Mouse (Mus musculus) lung, postnatal 25 days (tissue): ENCODE measurements around the gene Cysltr2.
A peak's percentile ranks its signal among the peaks of the same experiment; 100 is the strongest.

Experiments
- DNase-seq: peaks from one replicate; pipeline ENCODE4 v3.0.0; 2022; ENCODE audit warnings: low spot score

Cysltr2 gene

GRCm38 (mm10) chr14:73048937-73049336 lies at the start of gene Cysltr2:
Cysltr2 (minus strand) TSS chr14:73049114.
- peak; percentile 5 for DNase-seq

- no peak for DNase-seq
Observed at GRCm38 (mm10) chr14:73094802-73095550, 46.1 kb upstream of the Cysltr2 start.

GRCm38 (mm10) chr14:73092871-73093270 lies 44.0 kb upstream of the Cysltr2 start:
- DNase-seq: no peak

- no peak for DNase-seq
Observed at GRCm38 (mm10) chr14:73088224-73088623, 39.3 kb upstream of the Cysltr2 start.

GRCm38 (mm10) chr14:73087746-73088145 lies 38.8 kb upstream of the Cysltr2 start:
- DNase-seq: no peak

- DNase-seq: no peak
Observed at GRCm38 (mm10) chr14:73087247-73087646, 38.3 kb upstream of the Cysltr2 start.

GRCm38 (mm10) chr14:73086425-73086824 lies 37.5 kb upstream of the Cysltr2 start:
- no peak for DNase-seq

GRCm38 (mm10) chr14:73083563-73083962 lies 34.6 kb upstream of the Cysltr2 start:
- no peak for DNase-seq

- no peak for DNase-seq
Observed at GRCm38 (mm10) chr14:73064460-73064859, 15.5 kb upstream of the Cysltr2 start.

- no peak for DNase-seq
Observed at GRCm38 (mm10) chr14:73058755-73059154, 9.8 kb upstream of the Cysltr2 start.

GRCm38 (mm10) chr14:73057764-73058163 lies 8.8 kb upstream of the Cysltr2 start:
- DNase-seq: peak; percentile 10

GRCm38 (mm10) chr14:73056813-73057212 lies 7.9 kb upstream of the Cysltr2 start:
- DNase-seq: no peak

GRCm38 (mm10) chr14:73045199-73045928 lies 3.5 kb downstream of the Cysltr2 start:
- no peak for DNase-seq

GRCm38 (mm10) chr14:73041689-73042088 lies 7.2 kb downstream of the Cysltr2 start:
- no peak for DNase-seq

- DNase-seq: no peak
Observed at GRCm38 (mm10) chr14:73033290-73033689, 15.6 kb downstream of the Cysltr2 start.

GRCm38 (mm10) chr14:73031218-73031617 lies 17.7 kb downstream of the Cysltr2 start:
- DNase-seq: no peak

- DNase-seq: no peak
Observed at GRCm38 (mm10) chr14:73017272-73017671, 31.6 kb downstream of the Cysltr2 start.

GRCm38 (mm10) chr14:73015386-73015785 lies 33.5 kb downstream of the Cysltr2 start:
- DNase-seq: peak; percentile 3

- DNase-seq: no peak
Observed at GRCm38 (mm10) chr14:73013723-73014544, 35.0 kb downstream of the Cysltr2 start.

- no peak for DNase-seq
Observed at GRCm38 (mm10) chr14:73001814-73002213, 47.1 kb downstream of the Cysltr2 start.

- DNase-seq: peak; percentile 48
Observed at GRCm38 (mm10) chr14:73000325-73000724, 48.6 kb downstream of the Cysltr2 start.

- no peak for DNase-seq
Observed at GRCm38 (mm10) chr14:72998111-72998510, 50.8 kb downstream of the Cysltr2 start.
